Mouse (Mus musculus): ENCODE data around the gene Ankfn1.

DNA sequence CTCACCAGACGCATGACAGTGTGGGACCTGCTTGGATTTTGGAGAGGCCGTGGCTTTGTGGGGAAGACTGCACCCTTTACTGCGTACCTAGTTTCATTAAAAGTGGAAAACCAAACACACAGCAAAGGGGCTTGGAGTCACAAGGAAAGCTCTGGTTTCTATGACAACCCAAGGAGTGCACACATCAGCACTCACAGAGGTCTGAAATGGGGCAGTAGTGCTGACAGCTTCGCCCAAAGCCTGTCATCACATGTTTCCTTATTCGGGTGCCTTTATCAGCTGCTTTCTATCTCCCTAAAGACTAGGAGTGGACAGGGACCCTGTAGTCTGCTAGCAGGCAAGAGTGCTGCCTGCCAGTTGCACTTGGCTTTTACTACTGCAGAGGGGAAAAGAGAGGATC lies 27.4 kb upstream of the Ankfn1 start:
- TF ChIP-seq CTCF (IDR thresholded peaks at IDR 0.05; ENCODE audit: insufficient read depth, low read length) (no peak), POLR2A (IDR thresholded peaks at IDR 0.05; ENCODE audit: borderline replicate concordance, extremely low read depth, low read depth, low read length) (no peak)
